Mouse (Mus musculus) small intestine, adult 10 weeks (tissue): Measurements from ENCODE around the gene Gm15155. TPM values are rescaled to one million over a fixed set of nuclear protein-coding genes. Genes with fewer than 3 reads are reported as not detected.

ENCODE experiments used
- polyA plus RNA-seq: library from polyadenylated mRNA; stranded (reverse); fragments of 350-450 nt; fragmentation: Illumina TruSeq; extraction: RNeasy Lipid Tissue Mini Kit (QIAGEN cat#74804); gene quantifications from one replicate; pipeline ENCODE4 v1.2.3, GENCODE M21; 2014; ENCODE audit warnings: low replicate concordance

The Gm15155 gene
- polyA plus RNA-seq: not detected

DNA sequence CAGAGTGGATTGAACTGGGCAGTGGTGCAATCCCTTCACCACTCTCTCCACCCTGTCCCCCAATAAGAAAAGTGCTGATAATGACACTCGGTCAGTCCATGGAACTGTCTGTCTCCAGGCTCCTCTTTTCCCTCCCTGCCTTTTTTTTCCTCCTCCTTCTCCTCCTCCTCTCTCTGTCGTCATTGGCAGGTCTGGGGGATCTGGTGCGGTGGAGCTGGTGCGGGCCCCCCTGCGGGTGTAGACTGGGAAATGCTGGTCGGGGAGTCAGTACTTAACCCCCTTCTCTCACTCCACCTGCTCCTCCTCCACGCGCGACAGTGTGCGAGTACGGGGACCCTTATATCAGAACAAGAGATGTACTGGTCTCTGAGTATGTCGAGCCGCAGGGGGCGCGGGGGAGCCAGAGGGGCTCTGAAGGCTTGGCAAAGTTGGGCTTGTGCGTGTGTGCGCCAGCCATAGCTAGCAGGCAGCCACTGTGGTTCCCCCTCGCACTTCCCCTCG lies at the start of gene Gm15155:
TSS of gene Gm15155 (plus strand) at position 401 of the 501 bp plus-strand sequence.

DNA sequence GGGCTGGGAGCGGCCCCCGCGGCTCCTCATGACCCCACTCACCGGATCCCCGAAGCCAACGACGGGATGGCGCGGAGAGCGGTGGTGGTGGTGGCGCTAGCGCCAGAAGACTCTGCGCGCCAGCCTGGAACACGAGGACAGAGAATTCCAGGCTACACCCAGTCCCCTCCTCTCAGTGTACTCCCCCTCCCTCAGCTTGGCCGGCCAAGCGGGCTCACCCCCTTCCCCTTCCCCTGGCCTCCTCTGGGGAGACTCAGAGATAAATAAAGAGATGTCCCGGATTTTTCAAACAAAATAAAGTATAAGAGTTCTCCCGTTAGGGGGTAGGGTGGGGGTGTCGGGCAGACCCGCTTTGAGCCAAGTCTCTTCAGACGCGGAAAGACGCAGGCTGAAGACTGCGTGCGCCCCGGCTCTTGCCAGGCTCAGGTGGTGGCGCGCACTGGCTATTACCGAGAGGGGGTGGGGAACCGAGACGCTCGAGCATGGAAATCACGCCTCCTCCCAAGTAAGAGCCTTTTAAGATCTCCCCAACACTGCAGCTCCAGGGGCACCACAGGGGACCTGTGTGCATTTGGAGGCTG lies 750 bp upstream of the Gm15155 start, which contains the start of gene Ptchd1:
TSS of gene Ptchd1 (minus strand) at position 114 of the 581 bp plus-strand sequence.

Other genes starting within 250 kb of the Gm15155 start
- 0.15 TPM for gene Ptchd1, start 927 bp upstream of the Gm15155 start, polyA plus RNA-seq